Mouse (Mus musculus) kidney, postnatal 4 days (tissue): ENCODE measurements around the gene 2610528A11Rik.
"Not testable (repeated sequence)": the region's sequence is repeated elsewhere in the genome, so short reads cannot be mapped to it uniquely, and the experiment has no call there.

Source experiments
- DNase-seq, 2 experiments: peaks; one replicate each; pipeline ENCODE4 v3.0.0; 2021; ENCODE audit warnings: mixed read lengths in 2 of 2

The 2610528A11Rik gene

DNA sequence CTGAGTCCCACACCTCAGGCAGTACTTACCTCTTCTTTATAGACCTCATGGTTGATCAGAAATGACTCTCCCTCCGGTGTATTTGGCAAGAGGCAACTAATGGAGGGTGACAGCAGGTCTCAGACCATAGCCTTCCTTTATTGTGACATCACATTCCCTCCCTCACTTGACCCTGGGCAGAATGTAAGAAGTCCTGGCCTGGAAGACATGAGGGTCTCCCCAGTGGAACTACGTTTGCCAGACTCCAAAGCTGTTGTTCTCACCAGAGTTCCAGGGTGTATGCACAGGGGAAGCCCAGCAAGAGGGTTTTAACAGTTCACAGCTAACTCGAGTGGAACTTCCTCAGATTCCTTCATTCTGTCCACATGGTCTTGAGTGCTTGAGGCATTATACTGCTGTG, at the start of gene 2610528A11Rik:
Gene 2610528A11Rik, minus strand, starts transcription at position 101 of the 400 bp plus-strand sequence.
- DNase-seq, result no peak

DNA sequence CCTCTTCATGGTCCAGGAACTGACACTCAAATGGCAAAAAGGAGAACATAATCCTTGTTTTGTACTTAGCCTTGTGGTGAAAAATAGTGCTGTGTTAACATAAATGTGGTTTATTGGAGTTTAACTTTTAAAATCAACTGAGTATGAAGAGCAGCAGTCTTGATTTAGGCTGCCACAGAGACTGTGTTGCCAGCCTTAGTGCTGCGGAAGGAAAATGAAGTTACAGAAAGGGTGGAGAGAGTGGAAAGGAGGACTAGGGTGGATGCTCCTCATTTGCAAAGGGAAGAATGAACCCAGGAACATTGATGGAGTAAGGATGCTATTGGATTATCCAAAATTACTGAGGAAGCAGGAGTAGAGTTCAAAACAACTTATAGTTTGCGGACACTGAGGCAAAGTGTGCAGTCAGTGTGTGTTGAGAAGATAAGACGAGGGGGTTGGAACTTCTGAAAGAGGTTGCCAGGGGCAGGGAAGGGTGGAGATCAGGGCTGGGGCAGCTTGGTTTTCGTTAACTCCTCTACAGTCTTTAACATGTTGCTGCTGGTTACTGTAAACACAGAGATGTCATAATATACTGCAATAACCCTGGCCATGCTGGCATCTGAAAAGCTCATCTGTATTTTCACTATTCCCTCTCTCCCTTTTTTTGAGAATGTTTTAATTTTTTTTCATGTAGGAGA, 49.6 kb upstream of the 2610528A11Rik start:
- DNase-seq, result no peak

DNA sequence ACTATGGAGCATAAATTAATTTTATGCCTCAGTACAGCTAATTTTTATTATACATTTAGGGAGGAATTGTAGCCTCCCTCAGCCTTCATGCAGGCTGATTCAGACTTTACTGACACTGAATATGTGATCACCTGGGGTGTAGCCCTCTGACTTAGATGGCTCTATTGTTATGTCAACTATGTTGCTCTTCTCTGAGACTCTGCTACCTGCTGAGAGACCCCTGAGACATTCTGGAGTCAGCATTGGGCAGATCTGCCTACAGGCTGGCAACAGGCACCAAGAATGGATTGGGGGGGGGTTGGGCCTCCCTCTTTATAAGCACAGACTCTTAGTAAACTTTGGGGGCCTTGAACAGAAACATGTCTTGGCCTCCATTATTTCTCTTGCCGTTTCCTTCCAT, 40.6 kb upstream of the 2610528A11Rik start:
- no peak for DNase-seq

DNA sequence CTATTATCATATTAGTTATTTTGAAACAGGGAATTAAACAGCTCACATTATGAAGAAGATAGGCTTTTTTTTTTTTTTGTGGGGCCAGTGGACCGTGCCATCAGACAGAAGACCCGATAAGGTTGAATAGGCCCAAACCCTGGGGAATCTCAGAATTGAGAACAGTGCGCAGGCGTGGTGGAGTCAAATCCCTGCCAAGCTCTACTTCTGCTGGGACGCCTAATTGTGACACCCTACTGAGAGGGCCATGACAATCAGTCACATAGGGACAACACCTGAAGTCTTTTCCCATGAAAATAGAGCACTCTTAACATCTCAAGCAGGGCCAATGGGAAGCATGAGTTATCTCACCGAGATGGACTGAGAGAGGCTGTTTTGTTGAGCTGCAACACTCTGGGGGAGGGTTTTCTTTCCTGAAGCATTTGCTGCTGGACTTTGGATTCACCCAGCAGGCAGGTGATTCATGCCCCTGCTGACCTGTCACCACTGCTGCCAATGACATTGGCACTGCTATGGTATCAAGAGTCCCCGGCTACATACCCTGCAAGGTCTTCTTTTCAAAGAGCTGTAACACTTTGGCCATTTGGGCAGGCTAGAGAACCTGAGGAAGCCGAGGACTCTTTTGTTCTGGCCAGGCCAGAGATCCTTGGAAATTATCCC, 25.4 kb upstream of the 2610528A11Rik start:
- DNase-seq, result peak in 1 of 2 experiments; percentile 8

DNA sequence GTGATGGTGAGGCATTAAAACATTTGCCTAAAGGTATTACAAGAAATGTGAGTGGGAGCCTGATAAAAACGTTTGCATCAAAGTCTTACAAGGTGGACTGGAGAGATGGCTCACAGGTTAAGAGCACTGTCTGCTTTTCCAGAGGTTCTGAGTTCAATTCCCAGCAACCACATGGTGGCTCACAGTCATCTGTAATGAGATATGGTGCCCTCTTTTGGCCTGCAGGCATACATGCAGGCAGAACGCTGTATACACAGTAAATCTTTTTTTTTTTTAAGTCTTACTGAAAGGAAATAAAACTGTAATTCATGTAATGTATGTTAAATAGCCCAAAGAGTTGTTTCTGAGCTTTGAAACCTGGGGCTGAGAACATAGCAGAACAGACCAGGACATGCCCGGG, 23.8 kb upstream of the 2610528A11Rik start:
- DNase-seq, result not testable (repeated sequence)

DNA sequence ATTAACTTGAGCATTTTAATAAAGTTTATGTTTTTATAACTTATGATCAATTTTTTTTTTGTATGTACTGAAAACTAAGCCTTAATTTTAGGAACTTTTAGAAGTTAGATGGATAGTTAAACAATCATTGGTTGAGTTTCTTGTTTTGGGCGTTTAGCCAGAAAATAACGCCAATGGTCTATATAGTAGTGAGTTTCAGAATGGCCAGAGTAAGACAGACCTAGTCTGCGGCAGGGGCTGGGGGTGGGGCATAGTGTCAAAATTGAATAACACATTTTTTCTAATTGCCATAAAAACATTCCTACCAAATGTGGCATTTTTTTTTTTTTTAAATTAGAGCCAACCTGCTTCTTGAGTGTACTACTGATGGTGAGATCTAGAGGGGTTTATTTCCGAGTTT, 22.3 kb upstream of the 2610528A11Rik start:
- no peak for DNase-seq

DNA sequence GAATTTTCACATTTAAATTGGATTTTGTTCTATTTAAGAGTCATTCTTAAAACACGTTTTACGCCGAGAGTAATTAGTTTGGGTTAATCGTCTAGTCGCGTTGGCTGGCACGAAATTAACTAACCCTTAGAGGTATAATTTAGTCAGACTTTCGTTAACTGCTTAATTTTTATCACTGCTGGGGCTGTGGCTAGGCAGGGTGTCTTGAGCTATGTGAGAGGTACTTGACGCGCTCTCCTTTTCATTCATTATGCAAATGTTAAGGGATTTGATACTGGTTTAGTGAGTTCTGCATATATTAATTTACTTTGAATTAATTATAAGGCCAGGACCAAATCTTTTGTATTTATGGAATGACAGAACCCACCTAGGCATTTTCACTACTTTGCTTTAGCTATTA, 21.8 kb upstream of the 2610528A11Rik start:
- DNase-seq, result no peak

DNA sequence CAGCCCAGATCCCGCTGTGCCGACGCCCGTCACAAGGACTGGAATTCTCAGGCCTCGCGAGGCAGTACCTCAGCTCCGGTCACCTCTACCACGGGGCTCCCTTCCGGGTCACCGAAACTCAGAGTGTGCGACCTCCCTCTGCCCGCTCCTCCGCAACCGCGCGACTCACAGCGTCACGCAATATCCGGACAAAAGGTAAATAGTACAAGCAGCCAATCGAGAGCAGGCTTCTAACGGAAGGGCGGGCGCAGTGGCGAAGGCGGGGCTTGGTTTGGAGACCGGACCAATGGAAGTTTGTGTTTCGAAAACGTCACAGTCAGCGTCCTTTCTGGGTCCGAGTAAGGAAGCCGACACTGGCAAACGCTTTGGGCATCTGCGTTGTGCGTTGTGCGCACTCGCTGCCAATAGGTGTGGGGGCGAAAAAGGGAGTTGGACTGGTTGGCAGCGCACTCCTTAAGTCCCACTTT, 21.3 kb upstream of the 2610528A11Rik start, which contains the start of gene Ghitm:
Gene Ghitm, minus strand, starts transcription at position 146 of the 467 bp plus-strand sequence.
- peak; percentile 96 to 97 for DNase-seq

DNA sequence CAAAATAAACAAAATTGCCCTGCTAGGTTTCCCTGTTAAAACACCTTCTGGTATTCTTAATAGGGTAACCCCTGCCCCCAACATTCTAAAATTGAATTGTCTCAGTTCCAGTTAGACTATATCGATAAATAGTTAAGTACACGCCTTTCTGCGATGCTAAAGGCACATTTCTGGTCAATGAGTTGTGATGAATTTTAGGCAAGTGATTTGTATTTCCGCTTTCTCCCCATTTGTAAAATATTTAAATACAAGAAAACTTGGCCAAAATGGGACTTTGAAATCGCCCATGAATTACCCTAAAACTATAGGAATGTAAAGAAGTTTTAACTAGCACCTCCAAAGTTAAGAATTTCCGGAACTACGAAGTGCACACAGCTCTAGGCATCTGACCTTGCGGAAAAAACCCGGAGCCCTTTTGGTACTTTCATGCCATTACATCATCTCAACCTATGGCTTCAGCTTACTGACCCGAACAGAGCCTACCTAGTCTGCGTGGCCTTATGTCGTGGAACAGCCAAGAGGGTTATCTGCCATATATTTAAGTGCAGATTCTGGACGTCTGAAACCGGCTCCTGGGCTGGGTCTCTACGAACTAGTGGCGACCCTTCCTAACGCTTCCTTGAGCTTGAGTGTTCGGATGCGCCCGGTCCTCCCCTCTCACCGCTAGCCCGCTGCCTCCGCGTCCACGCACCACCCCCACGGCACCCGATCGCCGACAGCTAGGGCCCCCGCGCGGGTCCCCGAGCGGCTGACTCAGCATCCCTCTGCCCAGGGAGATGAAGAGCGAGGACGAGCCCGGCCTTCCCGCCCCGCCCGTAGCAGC, 20.7 kb upstream of the 2610528A11Rik start:
- DNase-seq, result no peak

DNA sequence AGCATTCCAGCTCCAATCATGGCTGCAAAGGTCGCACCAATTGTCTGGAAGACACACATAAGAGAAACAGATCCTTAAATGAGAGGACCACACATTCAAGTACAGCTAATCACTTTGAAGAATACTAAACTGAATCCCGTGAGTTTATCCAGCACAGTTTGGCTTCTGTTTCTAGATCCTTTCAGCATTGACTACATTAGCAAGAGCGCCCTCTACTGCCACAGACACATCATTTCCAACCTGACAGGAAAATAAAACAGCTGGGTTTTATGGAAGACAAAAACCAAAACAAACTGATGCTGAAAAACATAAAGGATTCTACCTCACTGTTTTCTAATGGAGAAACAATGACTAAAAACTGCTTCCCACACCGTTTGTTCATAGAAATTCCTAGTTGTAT, 13.8 kb upstream of the 2610528A11Rik start:
- DNase-seq, result peak; percentile 41 to 58

DNA sequence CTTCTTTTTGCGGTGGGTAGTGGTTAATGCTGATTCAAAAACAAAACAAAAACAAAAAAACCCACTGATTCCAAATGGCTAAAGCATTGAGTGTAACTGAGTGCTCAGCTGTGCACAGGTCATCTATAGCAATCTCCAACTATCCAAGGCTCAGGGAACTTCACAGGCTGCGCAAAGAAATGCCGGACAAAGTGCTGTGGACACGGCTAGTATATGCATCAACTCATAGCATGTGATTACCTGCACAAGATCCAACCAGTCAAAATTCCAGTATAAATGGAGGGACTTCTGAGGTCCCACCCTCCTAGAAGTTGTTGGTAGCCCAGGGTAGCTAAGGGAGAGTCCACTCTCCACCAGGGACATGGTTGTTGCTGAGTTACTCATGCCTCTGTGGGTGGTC, 5.4 kb upstream of the 2610528A11Rik start:
- no peak for DNase-seq

DNA sequence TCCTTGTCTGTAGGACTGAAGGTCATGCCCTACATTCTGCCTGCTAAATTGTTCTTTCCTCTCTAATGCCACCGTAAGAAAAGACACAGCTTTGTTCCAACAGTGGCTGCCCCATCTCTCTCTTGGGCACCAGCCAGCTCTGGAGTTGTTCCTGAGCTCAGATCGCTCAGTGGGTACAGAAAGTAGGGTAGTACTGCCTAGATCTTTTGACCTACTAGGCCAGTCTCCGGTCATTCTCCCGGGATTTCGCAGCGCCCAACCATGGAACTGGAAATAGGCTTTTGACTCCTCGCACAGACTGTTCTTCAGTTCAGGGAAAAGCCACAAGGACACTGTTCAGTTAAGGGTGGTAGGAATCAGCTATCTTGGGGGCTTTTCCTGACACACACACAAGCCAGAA, 891 bp downstream of the 2610528A11Rik start:
- no peak for DNase-seq

DNA sequence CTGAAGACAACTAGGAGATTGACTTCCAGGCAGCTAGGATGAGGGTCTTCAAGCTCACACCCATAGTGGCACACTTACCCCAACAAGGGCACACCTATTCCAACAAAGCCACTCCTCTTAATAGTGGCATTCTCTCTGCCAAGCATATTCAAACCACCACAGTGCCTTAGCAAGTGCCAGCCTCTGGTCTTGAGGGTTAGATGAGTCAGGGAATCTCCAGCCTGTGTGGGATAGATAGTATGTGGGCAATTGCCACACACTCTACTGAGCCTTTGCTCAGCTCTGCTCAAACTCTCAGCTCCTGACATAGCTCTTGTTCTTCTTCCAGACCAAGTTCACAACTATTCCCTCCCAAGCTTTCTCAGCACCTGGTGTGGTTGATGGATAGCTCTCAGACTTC, 2.5 kb downstream of the 2610528A11Rik start:
- DNase-seq, result no peak

DNA sequence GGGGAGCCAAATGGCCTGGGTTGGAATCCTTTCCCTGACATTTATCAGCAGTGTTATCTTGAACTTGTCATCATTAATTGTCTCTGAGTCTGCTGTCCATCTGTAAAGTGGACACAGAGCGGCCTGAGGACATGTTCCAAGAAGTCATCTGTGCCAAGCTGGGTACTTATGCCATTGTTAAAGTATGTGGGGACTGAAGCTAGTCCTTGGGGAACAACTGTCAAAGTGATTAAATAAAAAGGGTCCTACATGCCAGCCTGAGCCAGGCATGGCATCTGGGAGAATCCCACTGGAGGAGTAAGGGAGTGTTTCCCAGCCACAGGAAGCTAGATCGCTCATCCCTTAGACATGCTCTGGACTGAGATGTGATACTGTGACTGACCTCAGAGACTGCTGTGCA, 3.4 kb downstream of the 2610528A11Rik start:
- no peak for DNase-seq

DNA sequence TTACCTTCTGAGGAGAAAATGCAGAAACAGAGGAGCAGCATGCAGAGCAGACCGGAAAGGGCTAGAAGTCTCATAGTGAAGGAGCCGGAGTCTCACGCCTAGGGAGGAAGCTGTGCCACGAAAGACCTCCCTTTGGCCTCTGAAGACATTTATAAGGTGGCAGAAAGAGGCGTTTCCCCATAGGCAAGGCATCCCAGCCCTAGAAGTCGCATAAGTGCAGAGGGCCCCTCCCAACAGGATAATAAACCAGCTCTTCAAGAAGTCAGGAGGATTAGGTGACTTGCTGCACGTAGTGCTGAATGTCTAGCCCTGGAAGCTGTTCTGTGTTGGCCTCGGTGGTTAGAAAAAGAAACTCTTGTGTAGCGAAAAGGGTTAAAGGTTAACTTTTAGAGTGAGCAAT, 3.8 kb downstream of the 2610528A11Rik start:
- no peak for DNase-seq

DNA sequence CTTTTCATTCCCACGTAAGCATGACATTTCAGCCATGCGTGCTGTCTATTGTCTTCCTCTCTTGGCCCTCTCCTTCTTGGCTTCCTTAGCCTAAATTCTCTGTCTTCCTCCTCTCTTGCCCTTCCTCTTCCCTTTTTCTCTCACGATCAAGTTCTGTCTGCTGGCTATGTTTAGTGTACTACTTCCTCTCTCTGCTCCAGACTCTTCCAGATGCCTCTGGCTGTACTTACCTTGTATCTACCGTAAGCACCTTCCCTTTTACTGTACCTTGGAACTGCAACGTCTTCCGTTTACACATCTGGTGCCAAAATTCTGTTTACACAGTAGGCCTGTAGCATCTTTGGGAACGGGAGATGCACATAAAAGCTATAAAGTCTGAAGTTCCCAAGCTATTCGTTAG, 4.4 kb downstream of the 2610528A11Rik start:
- no peak for DNase-seq

DNA sequence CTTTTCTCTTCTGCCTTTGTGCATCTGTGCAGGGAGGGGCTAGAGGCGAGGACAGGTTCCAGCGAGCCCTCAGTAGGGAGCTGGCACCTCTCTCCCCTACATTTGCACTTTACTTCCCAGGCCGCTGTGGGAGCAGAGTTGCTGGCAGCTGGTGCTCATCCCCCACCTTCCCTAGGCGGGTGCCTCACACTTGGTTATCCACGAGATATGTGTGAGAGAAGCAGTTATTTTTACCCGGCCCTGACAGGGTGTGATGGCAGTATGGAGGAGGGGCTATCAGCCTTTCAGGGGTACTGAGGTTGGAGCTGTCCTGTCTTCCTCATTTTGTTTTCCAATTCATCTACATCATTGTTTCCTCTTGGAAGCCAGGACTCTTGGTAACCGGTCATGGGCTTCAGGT, 8.0 kb downstream of the 2610528A11Rik start:
- DNase-seq, result peak in 1 of 2 experiments; percentile 7

DNA sequence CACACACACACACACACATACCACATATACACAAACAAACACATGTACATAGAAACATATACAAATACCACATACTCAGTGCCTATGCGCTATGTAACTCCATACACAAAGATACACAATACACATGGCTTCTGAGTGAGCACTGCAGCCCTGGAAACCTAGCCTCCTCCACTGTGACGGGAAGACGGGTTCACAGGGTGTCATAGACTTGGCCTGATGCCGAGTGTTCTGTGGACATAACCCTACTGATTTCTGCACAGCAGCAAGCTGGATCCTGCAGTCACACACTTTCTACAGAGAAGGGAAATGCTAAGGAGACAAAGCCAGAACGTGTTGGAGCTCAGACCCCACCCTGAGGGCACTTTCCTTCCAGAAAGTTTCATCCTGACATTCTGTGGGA, 9.1 kb downstream of the 2610528A11Rik start:
- peak; percentile 75 to 76 for DNase-seq

DNA sequence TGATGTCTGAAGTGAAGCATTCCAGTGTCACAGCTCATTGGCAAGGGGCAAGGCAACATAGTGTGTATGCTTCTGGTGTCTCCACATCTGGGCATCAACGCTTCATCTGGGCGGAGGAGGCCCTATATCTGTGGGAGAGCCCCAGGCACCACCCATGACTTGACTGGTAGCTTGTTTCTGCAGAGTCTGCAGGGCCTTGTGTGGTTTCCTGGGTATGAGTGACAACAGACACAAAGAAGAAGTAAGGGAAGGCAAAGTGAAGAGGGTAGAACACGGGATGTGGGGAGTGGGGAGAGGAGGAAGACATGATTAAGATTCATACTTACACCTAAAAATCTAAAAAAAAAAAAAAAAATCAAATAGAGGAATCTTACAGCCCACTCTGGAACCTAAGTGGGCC, 11.3 kb downstream of the 2610528A11Rik start:
- no peak for DNase-seq

DNA sequence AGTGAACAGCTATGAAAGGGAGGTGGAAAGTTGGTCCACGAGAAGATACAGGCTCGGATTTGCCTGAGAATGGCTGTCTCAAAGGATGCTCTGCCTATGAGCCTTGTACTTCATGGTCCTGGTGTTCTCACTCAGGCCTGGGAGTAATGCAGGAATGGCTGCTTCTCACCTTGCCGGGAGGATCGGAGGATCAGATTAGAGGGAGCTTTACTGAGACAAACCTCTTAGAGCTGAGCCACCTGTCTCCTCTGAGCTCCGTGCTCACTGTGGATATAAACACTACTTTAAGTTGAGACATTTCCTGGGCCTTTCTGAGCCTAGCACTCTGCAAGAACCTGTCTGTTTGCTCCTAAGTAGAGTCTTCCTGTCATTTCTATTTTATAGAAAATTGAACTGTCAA, 12.3 kb downstream of the 2610528A11Rik start:
- DNase-seq, result no peak

DNA sequence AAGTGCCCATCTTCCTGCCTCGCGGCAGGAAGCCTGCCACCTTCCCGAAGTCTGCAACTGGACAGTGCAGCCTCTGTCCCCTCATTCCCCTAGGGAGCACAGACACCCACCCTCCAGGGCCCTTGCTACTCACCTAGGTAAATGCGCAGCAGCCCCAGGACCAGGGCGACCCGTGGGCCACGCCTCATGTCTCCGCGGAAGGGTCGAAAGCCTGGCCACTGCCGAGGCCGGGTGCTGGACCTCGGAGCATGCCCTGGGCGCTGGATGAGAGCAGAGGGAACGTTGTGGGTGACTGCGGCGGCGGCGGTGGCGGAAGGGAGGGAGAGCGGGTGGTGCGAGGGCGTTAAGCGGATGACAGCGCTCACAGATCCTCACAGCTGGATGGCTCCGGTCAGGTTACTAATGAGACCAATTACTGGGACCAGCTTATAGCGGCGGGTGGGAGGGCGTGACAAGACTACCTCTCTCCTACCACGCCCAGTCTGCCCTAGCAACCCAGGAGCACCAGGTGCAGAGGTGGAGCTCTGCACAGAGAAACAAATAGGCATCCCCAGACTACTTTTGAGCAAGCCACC, 15.8 kb downstream of the 2610528A11Rik start, which contains the start of gene Cdhr1:
Gene Cdhr1, minus strand, starts transcription at position 392 of the 575 bp plus-strand sequence.
- peak; percentile 56 to 66 for DNase-seq

DNA sequence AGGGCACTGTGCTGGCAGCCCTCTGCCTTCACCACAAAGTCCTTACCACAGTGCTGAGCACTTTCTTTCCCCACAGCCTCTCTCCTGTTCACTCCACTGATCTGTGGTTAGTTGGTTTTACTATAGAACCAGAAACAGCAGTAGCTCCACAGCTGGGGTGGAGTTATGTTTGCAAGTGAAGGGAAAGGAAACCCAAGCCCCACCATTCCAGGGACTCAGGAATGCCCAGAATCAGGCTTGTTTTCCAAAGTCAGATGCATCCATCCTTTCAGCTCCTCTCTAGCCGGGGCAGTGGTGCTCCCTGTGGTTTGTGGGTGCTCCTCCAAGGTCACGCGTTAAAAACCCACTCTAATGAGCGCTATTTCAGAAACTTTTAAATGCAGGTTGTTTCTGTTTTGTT, 18.3 kb downstream of the 2610528A11Rik start:
- no peak for DNase-seq

DNA sequence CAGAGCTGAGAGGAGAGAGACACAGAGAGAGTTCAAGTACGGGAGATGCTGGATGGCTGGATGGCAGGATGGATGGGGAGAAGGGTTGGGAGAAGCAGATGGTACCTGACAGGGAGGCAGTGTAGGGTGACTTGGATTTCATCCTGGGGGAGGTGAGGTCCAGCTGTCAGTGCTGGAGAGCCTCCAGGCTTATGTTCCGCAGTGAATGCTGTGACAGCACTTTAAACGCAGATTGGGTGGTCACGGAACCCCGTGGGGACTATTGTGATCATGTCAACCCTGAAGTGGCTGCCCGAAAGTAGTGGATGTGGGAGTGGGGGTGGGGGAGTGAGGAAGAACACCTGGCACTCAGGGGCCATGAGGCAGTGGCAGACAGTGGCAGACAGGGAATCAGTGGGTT, 19.4 kb downstream of the 2610528A11Rik start:
- no peak for DNase-seq
